Mouse (Mus musculus) cortical plate, adult 2 months (tissue): ENCODE measurements around the gene Xcr1. TPM values are rescaled to one million over a fixed set of nuclear protein-coding genes. Genes with fewer than 3 reads are reported as not detected.

Experiments used
- H3K27ac ChIP-seq: fragments of 200-500 bp; 2 replicates; pipeline ENCODE4 v1.5.1; 2012; ENCODE audit warnings: low read length, control low read depth, inconsistent platforms; ENCODE audit not compliant: insufficient read depth
- H3K4me1 ChIP-seq: fragments of 200-500 bp; 2 replicates; pipeline ENCODE4 v1.6.1; 2011; ENCODE audit warnings: low read length; ENCODE audit not compliant: control insufficient read depth, insufficient read depth
- H3K4me3 ChIP-seq: fragments of 200-500 bp; 2 replicates; pipeline ENCODE4 v1.5.1; 2011; ENCODE audit warnings: mild to moderate bottlenecking, low read length, control low read depth; ENCODE audit not compliant: insufficient read depth
- CTCF ChIP-seq: fragments of 200-500 bp; IDR thresholded peaks from 2 replicates; pipeline ENCODE4 v1.5.1; 2011; ENCODE audit warnings: mild to moderate bottlenecking, control low read depth, low read length; ENCODE audit not compliant: insufficient read depth; ENCODE audit errors: extremely low read depth
- POLR2A ChIP-seq: fragments of 200-500 bp; IDR thresholded peaks from 2 replicates; pipeline ENCODE4 v1.6.1; 2011; ENCODE audit warnings: mild to moderate bottlenecking, low read length, control low read depth; ENCODE audit not compliant: insufficient read depth; ENCODE audit errors: extremely low read depth
- polyA plus RNA-seq: library from polyadenylated mRNA; depleted of rRNA; stranded (reverse); fragments of >200 nt; gene quantifications from 2 replicates; pipeline ENCODE4 v1.2.3, GENCODE M21; 2012

The Xcr1 gene
- polyA plus RNA-seq, 1 experiment, result 0.04 TPM

- Histone ChIP-seq H3K4me1 (peaks cover 2% of the 10 kb centered on the region; the same call in 1 of the 2 replicates), H3K27ac (peak overlapping the region; percentile 58), H3K4me3 (peak overlapping the region; percentile 70)
- TF ChIP-seq POLR2A, result no peak
- TF ChIP-seq CTCF, result no peak
Observed at GRCm38 (mm10) chr9:123851062-123851712, 10.6 kb downstream of the Xcr1 start.

- Histone ChIP-seq H3K4me3 (peak overlapping the region; percentile 70), H3K27ac (peak overlapping the region; percentile 58), H3K4me1 (peaks cover 2% of the 10 kb centered on the region; the same call in 1 of the 2 replicates)
- TF ChIP-seq CTCF, result no peak
- TF ChIP-seq POLR2A, result no peak
Observed at GRCm38 (mm10) chr9:123850705-123851061, 11.1 kb downstream of the Xcr1 start.

GRCm38 (mm10) chr9:123849976-123850695 is 11.7 kb downstream of the Xcr1 start:
- no peak overlapping the region for H3K4me3 ChIP-seq
- H3K27ac ChIP-seq, result peak overlapping the region; percentile 88; the same call in 1 of the 2 replicates
- H3K4me1 ChIP-seq, result peaks cover 2% of the 10 kb centered on the region; the same call in 1 of the 2 replicates
- no peak for TF ChIP-seq CTCF
- TF ChIP-seq POLR2A, result no peak

DNA sequence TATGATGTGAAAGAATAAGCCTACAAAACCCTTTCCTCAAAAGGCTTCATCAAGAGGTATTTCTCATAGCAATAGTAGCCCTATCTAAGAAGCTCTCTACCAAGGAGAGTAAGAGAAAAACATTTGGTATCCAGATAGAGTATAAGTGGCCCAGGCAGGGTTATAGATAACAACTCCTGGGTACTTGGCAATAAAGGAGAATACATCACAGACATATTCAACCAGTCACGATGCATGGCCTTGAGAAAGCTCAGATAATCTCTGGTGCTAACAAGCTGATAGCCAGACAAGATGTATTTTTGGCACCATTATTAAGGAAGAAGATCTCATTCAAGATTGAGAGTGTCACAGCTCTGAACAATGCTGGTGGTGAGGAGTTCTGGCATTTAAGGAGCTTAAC is 15.3 kb downstream of the Xcr1 start:
- Histone ChIP-seq H3K27ac (no peak overlapping the region), H3K4me3 (no peak overlapping the region), H3K4me1 (no peaks in the 10 kb centered on the region; the same call in 1 of the 2 replicates)
- TF ChIP-seq CTCF (no peak), POLR2A (no peak)

DNA sequence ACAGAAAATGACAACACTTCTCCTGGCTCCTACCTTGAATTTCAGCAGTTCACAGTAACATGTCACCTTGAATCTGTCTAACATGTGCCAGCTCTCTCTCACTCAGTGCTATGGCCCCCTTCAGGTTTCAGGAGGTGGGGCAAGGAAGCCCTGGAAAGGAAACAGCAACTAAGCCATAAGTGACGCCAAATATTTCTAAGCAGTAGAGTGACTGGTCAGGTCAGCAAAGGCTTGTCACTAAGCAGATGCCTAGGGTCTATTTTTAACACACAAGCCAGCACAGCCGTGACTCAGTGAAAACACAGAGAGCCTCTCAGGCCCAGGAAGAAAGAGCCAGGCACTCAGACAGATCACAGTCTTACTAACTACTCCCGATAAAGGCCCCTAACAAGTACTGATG is 16.7 kb downstream of the Xcr1 start:
- Histone ChIP-seq H3K4me3 (no peak overlapping the region), H3K27ac (no peak overlapping the region), H3K4me1 (no peaks in the 10 kb centered on the region; the same call in 1 of the 2 replicates)
- TF ChIP-seq POLR2A (no peak), CTCF (no peak)

DNA sequence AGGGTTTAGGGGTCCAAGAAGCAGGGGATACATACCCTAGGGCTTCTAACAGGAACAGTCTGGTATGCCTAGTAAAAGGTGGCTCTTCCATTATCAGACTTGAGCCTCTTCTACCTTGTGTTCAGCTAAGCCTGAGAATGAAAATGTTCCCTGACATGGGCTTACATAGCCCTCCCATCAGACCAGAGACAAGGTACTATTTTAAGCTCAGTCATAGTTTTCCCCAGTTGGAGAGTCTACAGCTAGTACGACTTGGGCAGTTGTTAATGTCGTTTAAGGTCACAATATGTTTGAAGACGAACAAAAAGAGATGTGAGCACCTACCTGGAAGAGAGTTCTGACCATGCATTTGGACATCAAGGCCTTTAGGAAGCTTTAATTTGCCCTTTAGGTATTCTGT is 17.4 kb downstream of the Xcr1 start:
- TF ChIP-seq POLR2A (no peak), CTCF (no peak)
- H3K4me1 ChIP-seq, result no peaks in the 10 kb centered on the region; the same call in 1 of the 2 replicates
- H3K27ac ChIP-seq, result no peak overlapping the region
- H3K4me3 ChIP-seq, result no peak overlapping the region

DNA sequence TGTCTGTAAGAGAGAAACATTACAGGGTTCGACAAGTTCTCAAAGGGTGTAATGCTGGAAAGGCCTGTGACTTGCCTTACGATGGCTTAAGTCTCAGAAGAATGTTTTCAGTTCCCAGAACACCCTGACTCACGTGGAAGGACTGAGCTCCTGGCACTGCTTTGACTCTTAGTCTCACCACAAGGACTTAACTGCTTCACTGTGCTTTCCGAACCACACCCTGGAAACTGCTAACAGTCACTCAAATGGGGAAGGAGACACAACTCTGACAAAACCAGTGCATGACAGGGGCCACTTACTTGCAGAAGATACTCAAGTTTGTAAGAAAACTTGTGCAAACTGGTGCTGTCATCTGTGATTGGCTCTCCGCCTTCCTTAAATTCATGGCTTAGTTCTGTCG is 21.6 kb downstream of the Xcr1 start:
- TF ChIP-seq CTCF (no peak), POLR2A (no peak)
- Histone ChIP-seq H3K4me3 (no peak overlapping the region), H3K4me1 (no peaks in the 10 kb centered on the region; the same call in 1 of the 2 replicates), H3K27ac (no peak overlapping the region)

DNA sequence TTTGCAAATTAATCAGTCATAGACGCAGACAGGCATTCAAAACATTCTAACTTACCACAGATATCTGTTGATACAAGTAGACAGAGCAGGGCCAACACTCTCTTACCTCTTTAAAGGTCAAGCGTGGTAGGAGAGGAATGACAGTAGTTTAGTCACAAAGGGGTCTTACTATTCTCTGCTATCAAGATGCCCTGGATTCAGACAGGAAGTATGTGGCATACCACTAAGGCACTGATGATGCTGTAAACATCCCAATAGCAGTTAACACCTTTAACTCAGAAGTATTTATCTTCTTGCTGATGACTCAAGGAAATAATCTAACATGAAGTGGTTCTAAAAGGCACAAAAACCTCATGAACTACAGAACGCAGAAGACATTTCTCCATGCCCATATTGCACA is 26.0 kb downstream of the Xcr1 start:
- no peak for TF ChIP-seq POLR2A
- TF ChIP-seq CTCF, result no peak
- Histone ChIP-seq H3K4me3 (no peak overlapping the region), H3K4me1 (no peaks in the 10 kb centered on the region), H3K27ac (no peak overlapping the region)

DNA sequence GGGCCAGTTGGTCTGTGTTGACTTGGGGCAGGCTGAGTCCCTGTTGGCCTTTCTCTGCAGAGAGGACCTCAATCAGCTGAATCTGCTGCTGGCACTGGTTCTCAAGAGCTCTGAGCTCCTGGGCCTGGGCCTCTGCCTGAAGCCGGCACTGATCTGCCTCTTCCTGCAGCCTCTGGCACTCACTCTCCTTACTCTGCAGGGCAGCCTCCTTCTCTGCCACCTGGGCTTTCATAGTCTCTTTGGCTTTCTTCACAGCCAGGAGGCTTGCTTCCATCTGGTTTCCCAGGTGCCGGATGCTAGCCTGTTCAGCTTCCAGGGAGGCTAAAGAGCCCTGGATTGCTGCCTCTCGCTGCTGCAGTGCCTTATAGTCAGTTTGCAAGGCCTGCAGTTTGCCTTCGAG is 32.9 kb downstream of the Xcr1 start:
- TF ChIP-seq CTCF, result no peak
- no peak for TF ChIP-seq POLR2A
- no peak overlapping the region for H3K27ac ChIP-seq
- H3K4me1 ChIP-seq, result no peaks in the 10 kb centered on the region

DNA sequence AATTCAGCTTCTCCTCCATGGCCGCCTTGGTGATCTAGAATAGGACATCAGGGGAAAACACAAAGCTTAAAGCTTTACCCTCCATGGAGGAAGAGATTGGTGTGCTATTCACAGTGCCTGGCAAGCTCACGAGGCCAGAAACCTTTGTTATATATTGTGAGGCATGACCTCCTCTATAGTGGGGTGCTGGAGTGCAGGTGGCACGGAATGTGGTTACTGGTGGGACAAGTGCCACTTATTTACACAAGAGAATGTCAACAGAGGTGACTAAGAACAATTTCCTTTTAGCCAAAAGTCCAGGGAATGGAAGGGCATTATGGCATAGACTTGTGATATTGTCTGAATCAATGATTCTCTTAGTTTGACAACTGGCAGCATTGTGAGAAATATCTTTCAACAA is 35.2 kb downstream of the Xcr1 start:
- no peaks in the 10 kb centered on the region for H3K4me1 ChIP-seq

More for the DNA sequence above, 32.9 kb downstream of the Xcr1 start:
- H3K4me3 ChIP-seq, result no peak overlapping the region

More for the DNA sequence above, 35.2 kb downstream of the Xcr1 start:
- TF ChIP-seq CTCF (no peak), POLR2A (no peak)
- Histone ChIP-seq H3K27ac (no peak overlapping the region), H3K4me3 (no peak overlapping the region)
